Mouse (Mus musculus) gastrocnemius, postnatal 10 days (tissue): ENCODE measurements around the gene Dpy30. TPM values are rescaled to one million over a fixed set of nuclear protein-coding genes. Genes with fewer than 3 reads are reported as not detected.

Experiments used
- DNase-seq: peaks from one replicate; pipeline ENCODE4 v3.0.0; 2021; ENCODE audit warnings: mixed read lengths
- total RNA-seq, 2 experiments: library from RNA; stranded (reverse); gene quantifications; 2 replicates each; pipeline ENCODE4 v1.2.3; 2021

Dpy30 gene
- total RNA-seq, 2 experiments from 2014 or later: 80.3 to 85.5 TPM

GRCm38 (mm10) chr17:74262415-74262814 is 61.3 kb downstream of the Dpy30 start:
- DNase-seq: no peak

Other genes starting within 250 kb of the Dpy30 start
- 10 to 100 TPM; 71.4 to 76.6 TPM for gene Memo1, start 28.4 kb downstream of the Dpy30 start, total RNA-seq
- gene Spast, start 15.0 kb upstream of the Dpy30 start, total RNA-seq: 10 to 100 TPM; 48.9 to 51.6 TPM
- gene Slc30a6, start 71.7 kb upstream of the Dpy30 start, total RNA-seq: 1 to 10 TPM; 6.3 to 9.9 TPM
- under 1 TPM; 0.21 to 0.34 TPM for gene Nlrc4, start 135.2 kb upstream of the Dpy30 start, total RNA-seq
- 10 to 100 TPM; 40.4 to 43.3 TPM for gene Yipf4, start 165.5 kb upstream of the Dpy30 start, total RNA-seq
- gene Birc6, start 204.4 kb upstream of the Dpy30 start, total RNA-seq: 10 to 100 TPM; 64.3 to 77.7 TPM